Mouse (Mus musculus): Measurements from ENCODE around the gene Rasgrp4. TPM values are rescaled to one million over a fixed set of nuclear protein-coding genes. Genes with fewer than 3 reads are reported as not detected.
"Not testable (repeated sequence)": the region's sequence is repeated elsewhere in the genome, so short reads cannot be mapped to it uniquely, and the experiment has no call there.

Rasgrp4 gene
- polyA plus RNA-seq, 1 experiment from 2014 or later: 1.2 TPM

GRCm38 (mm10) chr7:29119526-29119925, 15.1 kb upstream of the Rasgrp4 start:
- WGBS: 72% methylated on average over 1 of the region's 1 CpGs
- no peaks in the 10 kb centered on the region for H3K36me3 ChIP-seq (ENCODE audit: control insufficient read depth, insufficient read depth, low read length)
- no peaks in the 10 kb centered on the region for H3K9me3 ChIP-seq (ENCODE audit: control insufficient read depth, low read length)
- no peak overlapping the region for H3K4me3 ChIP-seq (ENCODE audit: low read length)
- H3K4me2 ChIP-seq (ENCODE audit: low read length): no peak overlapping the region
- H3K27ac ChIP-seq (ENCODE audit: low read depth, low read length): no peak overlapping the region
- no peaks in the 10 kb centered on the region; the same call in 1 of the 2 replicates for H3K27me3 ChIP-seq (replicated peaks; ENCODE audit: control insufficient read depth, insufficient read depth, low read length)
- ATAC-seq: no peak
- H3K9ac ChIP-seq (ENCODE audit: low read depth, low read length): no peak overlapping the region
- 0 out of 2 replicates have a peak, but pooled peaks cover under 1% of the 10 kb centered on the region for H3K4me1 ChIP-seq (ENCODE audit: control insufficient read depth, insufficient read depth, low read depth, low read length)

DNA sequence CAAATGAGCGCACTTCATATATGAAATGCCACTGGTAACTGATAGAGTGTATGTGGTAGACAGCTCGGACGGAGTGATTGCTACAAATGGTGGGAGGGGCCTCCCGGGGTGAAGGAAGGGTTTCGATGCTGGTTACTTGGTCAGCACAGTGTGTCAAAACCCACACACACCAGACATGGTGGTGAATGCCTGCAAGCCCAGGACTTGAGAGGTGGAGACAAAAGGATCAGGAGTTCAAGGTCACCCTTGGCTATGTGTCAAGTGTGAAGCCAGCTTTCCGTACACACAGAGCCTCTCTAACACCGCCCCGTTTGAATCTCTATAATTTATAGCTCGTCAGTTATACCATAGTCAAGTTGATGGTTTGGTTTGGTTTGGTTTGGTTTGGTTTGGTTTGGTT, 11.8 kb upstream of the Rasgrp4 start:
- no peak for ATAC-seq
- Histone ChIP-seq H3K9me3 (ENCODE audit: control insufficient read depth, low read length) (no peaks in the 10 kb centered on the region), H3K4me2 (ENCODE audit: low read length) (no peak overlapping the region), H3K27ac (ENCODE audit: low read depth, low read length) (no peak overlapping the region), H3K9ac (ENCODE audit: low read depth, low read length) (no peak overlapping the region), H3K36me3 (ENCODE audit: control insufficient read depth, insufficient read depth, low read length) (no peaks in the 10 kb centered on the region), H3K27me3 (replicated peaks; ENCODE audit: control insufficient read depth, insufficient read depth, low read length) (peaks cover 3% of the 10 kb centered on the region), H3K4me3 (ENCODE audit: low read length) (no peak overlapping the region), H3K4me1 (ENCODE audit: control insufficient read depth, insufficient read depth, low read depth, low read length) (peaks cover 7% of the 10 kb centered on the region)
- WGBS: 92% methylated on average over 9 of the region's 9 CpGs

DNA sequence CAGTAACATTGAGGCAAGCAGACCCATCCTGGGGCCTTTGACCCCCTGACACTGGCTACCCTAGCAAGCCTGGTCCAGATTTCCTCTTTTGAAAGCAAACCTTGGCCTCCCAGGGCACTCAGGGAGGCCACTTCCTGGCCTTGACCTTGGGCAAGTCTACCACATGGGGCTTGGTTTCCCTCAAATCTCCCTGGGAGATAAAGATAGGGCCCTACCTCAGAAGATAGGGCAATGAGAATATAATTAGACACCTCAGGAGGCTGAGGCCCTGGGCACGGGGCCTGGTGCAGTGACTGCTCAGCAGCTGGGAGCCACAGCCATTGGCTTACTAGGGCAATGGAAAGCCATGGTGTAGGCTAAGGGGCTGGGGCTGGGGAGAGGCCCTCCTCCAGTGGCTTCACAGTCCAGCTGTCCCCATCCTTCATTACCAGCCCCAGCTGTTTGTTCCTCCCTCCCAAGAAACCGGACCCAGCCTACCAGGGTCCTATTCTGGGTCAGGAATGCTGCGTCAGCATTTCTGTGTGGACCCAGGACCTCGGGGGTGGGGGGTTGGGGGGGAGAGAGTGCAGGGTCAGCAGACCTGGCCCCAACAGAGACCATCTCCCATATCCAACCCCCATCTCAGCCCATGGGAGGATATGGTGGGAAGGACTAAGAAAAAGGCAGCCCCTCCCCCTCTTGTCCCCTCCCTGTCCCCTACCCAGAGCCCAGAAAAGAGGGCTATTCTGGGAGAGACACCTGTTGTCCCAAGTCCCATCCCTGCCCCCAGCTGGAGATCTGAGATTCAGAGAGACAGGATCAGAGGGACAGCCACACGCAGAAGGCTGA, 10.9 kb upstream of the Rasgrp4 start:
- Histone ChIP-seq H3K36me3 (ENCODE audit: control insufficient read depth, insufficient read depth, low read length) (no peaks in the 10 kb centered on the region), H3K4me1 (ENCODE audit: control insufficient read depth, insufficient read depth, low read depth, low read length) (peaks cover 7% of the 10 kb centered on the region), H3K27me3 (replicated peaks; ENCODE audit: control insufficient read depth, insufficient read depth, low read length) (peaks cover 3% of the 10 kb centered on the region), H3K27ac (ENCODE audit: low read depth, low read length) (no peak overlapping the region), H3K4me2 (ENCODE audit: low read length) (no peak overlapping the region), H3K9me3 (ENCODE audit: control insufficient read depth, low read length) (no peaks in the 10 kb centered on the region), H3K9ac (ENCODE audit: low read depth, low read length) (no peak overlapping the region), H3K4me3 (ENCODE audit: low read length) (no peak overlapping the region)
- WGBS: 45% methylated on average over 5 of the region's 5 CpGs
- no peak for ATAC-seq

- Histone ChIP-seq H3K4me2 (ENCODE audit: low read length) (peak within 1 kb of the TSS; percentile 66), H3K4me1 (ENCODE audit: control insufficient read depth, insufficient read depth, low read depth, low read length) (peaks cover 7% of the 10 kb centered on the region), H3K4me3 (ENCODE audit: low read length) (peak within 1 kb of the TSS; percentile 33), H3K9ac (ENCODE audit: low read depth, low read length) (peak within 1 kb of the TSS; percentile 48), H3K9me3 (ENCODE audit: control insufficient read depth, low read length) (no peaks in the 10 kb centered on the region), H3K36me3 (ENCODE audit: control insufficient read depth, insufficient read depth, low read length) (no peaks in the 10 kb centered on the region), H3K27me3 (replicated peaks; ENCODE audit: control insufficient read depth, insufficient read depth, low read length) (peaks cover 3% of the 10 kb centered on the region), H3K27ac (ENCODE audit: low read depth, low read length) (no peak within 1 kb of the TSS)
- WGBS: 0% methylated on average over 16 of the region's 16 CpGs
- no peak for ATAC-seq
Observed at GRCm38 (mm10) chr7:29124970-29125369, 9.7 kb upstream of the Rasgrp4 start, which contains the start of gene Ryr1. Gene Ryr1 (minus strand): TSS chr7:29125179.

- no peak for ATAC-seq
- peaks cover 7% of the 10 kb centered on the region for H3K4me1 ChIP-seq (ENCODE audit: control insufficient read depth, insufficient read depth, low read depth, low read length)
- no peaks in the 10 kb centered on the region for H3K36me3 ChIP-seq (ENCODE audit: control insufficient read depth, insufficient read depth, low read length)
- H3K9ac ChIP-seq (ENCODE audit: low read depth, low read length): no peak overlapping the region
- no peak overlapping the region for H3K4me2 ChIP-seq (ENCODE audit: low read length)
- peaks cover 3% of the 10 kb centered on the region for H3K27me3 ChIP-seq (replicated peaks; ENCODE audit: control insufficient read depth, insufficient read depth, low read length)
- H3K27ac ChIP-seq (ENCODE audit: low read depth, low read length): no peak overlapping the region
- WGBS: 36% methylated on average over 7 of the region's 7 CpGs
- no peak overlapping the region for H3K4me3 ChIP-seq (ENCODE audit: low read length)
- no peaks in the 10 kb centered on the region for H3K9me3 ChIP-seq (ENCODE audit: control insufficient read depth, low read length)
Observed at GRCm38 (mm10) chr7:29126173-29126915, 8.3 kb upstream of the Rasgrp4 start.

GRCm38 (mm10) chr7:29128725-29129124, 5.9 kb upstream of the Rasgrp4 start:
- no peak for ATAC-seq
- H3K36me3 ChIP-seq (ENCODE audit: control insufficient read depth, insufficient read depth, low read length): no peaks in the 10 kb centered on the region
- WGBS: 60% methylated on average over 2 of the region's 2 CpGs

GRCm38 (mm10) chr7:29134230-29134629, 421 bp upstream of the Rasgrp4 start:
- H3K4me1 ChIP-seq (ENCODE audit: control insufficient read depth, insufficient read depth, low read depth, low read length): no peaks in the 10 kb centered on the region; the same call in 1 of the 2 replicates
- peaks cover 2% of the 10 kb centered on the region for H3K27me3 ChIP-seq (replicated peaks; ENCODE audit: control insufficient read depth, insufficient read depth, low read length)
- H3K36me3 ChIP-seq (ENCODE audit: control insufficient read depth, insufficient read depth, low read length): no peaks in the 10 kb centered on the region
- H3K9me3 ChIP-seq (ENCODE audit: control insufficient read depth, low read length): no peaks in the 10 kb centered on the region
- peak overlapping the region; percentile 30 for H3K4me3 ChIP-seq (ENCODE audit: low read length)
- no peak for ATAC-seq
- H3K9ac ChIP-seq (ENCODE audit: low read depth, low read length): no peak overlapping the region
- H3K4me2 ChIP-seq (ENCODE audit: low read length): peak overlapping the region; percentile 60
- WGBS: 5% methylated on average over 4 of the region's 4 CpGs
- H3K27ac ChIP-seq (ENCODE audit: low read depth, low read length): no peak overlapping the region

More at GRCm38 (mm10) chr7:29128725-29129124, 5.9 kb upstream of the Rasgrp4 start:
- no peak overlapping the region for H3K27ac ChIP-seq (ENCODE audit: low read depth, low read length)
- H3K27me3 ChIP-seq (replicated peaks; ENCODE audit: control insufficient read depth, insufficient read depth, low read length): peaks cover 3% of the 10 kb centered on the region
- H3K4me3 ChIP-seq (ENCODE audit: low read length): no peak overlapping the region
- H3K9ac ChIP-seq (ENCODE audit: low read depth, low read length): no peak overlapping the region
- peaks cover 7% of the 10 kb centered on the region for H3K4me1 ChIP-seq (ENCODE audit: control insufficient read depth, insufficient read depth, low read depth, low read length)
- H3K9me3 ChIP-seq (ENCODE audit: control insufficient read depth, low read length): no peaks in the 10 kb centered on the region
- no peak overlapping the region for H3K4me2 ChIP-seq (ENCODE audit: low read length)

GRCm38 (mm10) chr7:29137429-29137828, 2.8 kb downstream of the Rasgrp4 start:
- no peaks in the 10 kb centered on the region; the same call in 1 of the 2 replicates for H3K4me1 ChIP-seq (ENCODE audit: control insufficient read depth, insufficient read depth, low read depth, low read length)
- no peaks in the 10 kb centered on the region for H3K36me3 ChIP-seq (ENCODE audit: control insufficient read depth, insufficient read depth, low read length)
- ATAC-seq: no peak
- no peak overlapping the region for H3K27ac ChIP-seq (ENCODE audit: low read depth, low read length)
- peaks cover 2% of the 10 kb centered on the region for H3K27me3 ChIP-seq (replicated peaks; ENCODE audit: control insufficient read depth, insufficient read depth, low read length)
- H3K4me2 ChIP-seq (ENCODE audit: low read length): no peak overlapping the region
- H3K4me3 ChIP-seq (ENCODE audit: low read length): no peak overlapping the region
- no peaks in the 10 kb centered on the region for H3K9me3 ChIP-seq (ENCODE audit: control insufficient read depth, low read length)
- WGBS: 43% methylated on average over 16 of the region's 16 CpGs
- no peak overlapping the region for H3K9ac ChIP-seq (ENCODE audit: low read depth, low read length)

DNA sequence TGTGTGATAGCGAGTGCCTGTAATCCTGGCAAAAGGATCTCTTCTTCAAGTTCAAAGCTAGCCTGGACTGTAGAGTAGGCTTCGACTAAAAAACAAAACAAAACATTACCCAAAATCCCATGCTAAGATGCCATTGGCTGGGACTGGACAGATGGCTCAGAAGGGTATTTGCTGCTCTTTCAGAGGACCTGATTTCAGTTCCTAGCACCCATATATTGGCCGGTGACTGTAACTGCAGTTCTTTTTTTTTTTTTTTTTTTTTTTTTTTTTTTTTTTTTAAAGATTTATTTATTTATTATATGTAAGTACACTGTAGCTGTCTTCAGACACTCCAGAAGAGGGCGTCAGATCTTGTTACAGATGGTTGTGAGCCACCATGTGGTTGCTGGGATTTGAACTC, 4.6 kb downstream of the Rasgrp4 start:
- H3K4me3 ChIP-seq (ENCODE audit: low read length); H3K27ac ChIP-seq (ENCODE audit: low read depth, low read length); ATAC-seq; H3K9ac ChIP-seq (ENCODE audit: low read depth, low read length); H3K27me3 ChIP-seq (replicated peaks; ENCODE audit: control insufficient read depth, insufficient read depth, low read length); H3K9me3 ChIP-seq (ENCODE audit: control insufficient read depth, low read length); H3K36me3 ChIP-seq (ENCODE audit: control insufficient read depth, insufficient read depth, low read length); H3K4me2 ChIP-seq (ENCODE audit: low read length); H3K4me1 ChIP-seq (ENCODE audit: control insufficient read depth, insufficient read depth, low read depth, low read length): not testable (repeated sequence)
- 94% methylated on average over 3 of the region's 4 CpGs for WGBS
